Mouse (Mus musculus) T-helper 17 cell (primary cell): Measurements from ENCODE around the gene H2-T3.
"Not testable (repeated sequence)": the region's sequence is repeated elsewhere in the genome, so short reads cannot be mapped to it uniquely, and the experiment has no call there.

Experiments used
- in situ Hi-C, 2 experiments: fragments of 300-600 bp; cut with MboI, MseI; formaldehyde crosslinking; loops; 1 replicate in 1 of 2; 2 replicates in 1 of 2; pipeline ENCODE4 v1.15.1; 2025; ENCODE audit warnings: high pct_unique_total_duplicates in 2 of 2

The H2-T3 gene

GRCm38 (mm10) chr17:36179446-36179845 is 10.6 kb downstream of the H2-T3 start:
- in situ Hi-C loops, result loop anchor here (5.0 kb wide), 2 partner anchors 87 to 92 kb away; no protein-coding TSS in a partner anchor

GRCm38 (mm10) chr17:36178938-36179337 is 11.1 kb downstream of the H2-T3 start:
- in situ Hi-C loops, result loop anchor here (5.0 kb wide), 2 partner anchors 87 to 92 kb away; no protein-coding TSS in a partner anchor

DNA sequence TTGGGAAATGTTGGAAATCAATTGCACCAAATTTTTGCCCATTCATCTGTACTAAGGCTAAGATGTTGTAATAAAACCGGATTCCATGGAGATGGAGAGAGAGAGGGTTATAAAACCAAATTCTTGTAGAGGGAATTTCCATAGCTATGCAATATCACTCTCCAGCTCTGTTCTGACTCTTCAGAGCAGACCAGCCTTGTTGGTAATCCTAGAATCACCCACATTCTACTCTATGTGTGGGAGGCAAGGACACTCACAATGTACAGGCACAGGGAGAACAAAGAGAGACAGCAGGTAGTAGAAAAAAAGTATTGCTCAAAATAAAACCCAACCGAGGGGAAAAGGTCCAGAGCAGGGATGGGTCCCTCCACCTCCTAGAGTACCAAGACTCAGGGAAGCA is 14.0 kb downstream of the H2-T3 start:
- in situ Hi-C loops, result loop anchor here (5.0 kb wide), 2 partner anchors 84 to 89 kb away; no protein-coding TSS in a partner anchor

GRCm38 (mm10) chr17:36170287-36170814 is 19.7 kb downstream of the H2-T3 start:
- in situ Hi-C loops, result no loop called here

GRCm38 (mm10) chr17:36169753-36170152 is 20.3 kb downstream of the H2-T3 start:
- in situ Hi-C loops, result no loop called here

GRCm38 (mm10) chr17:36169094-36169493 is 21.0 kb downstream of the H2-T3 start:
- in situ Hi-C loops, result not testable (repeated sequence)

DNA sequence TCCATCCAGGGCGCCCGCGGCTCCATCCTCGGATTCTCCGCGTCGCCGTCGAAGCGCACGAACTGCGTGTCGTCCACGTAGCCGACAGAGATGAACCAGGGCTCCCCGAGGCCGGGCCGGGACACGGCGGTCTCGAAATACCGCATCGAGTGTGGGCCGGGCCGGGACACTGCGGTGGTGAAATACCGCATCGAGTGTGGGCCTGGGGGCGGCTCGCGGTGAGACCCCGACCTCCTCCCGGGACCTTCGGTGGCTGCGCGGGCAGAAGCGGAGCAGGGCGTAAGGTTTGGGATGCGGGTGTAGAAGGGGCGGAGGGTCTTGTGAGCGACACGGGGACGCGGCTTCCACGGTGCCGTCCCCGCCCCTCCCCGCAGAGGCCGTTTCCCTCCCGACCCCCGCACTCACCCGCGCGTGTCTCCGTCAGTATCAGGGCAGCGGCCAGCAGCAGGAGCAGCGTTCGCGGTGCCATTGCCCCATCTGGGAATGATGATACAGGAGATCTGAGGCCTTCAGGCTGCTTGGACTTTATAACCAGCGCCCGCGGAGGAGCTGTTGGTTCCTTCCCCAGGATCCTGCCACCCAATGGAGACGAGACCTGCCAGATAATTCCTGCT is 21.9 kb downstream of the H2-T3 start, which contains the start of gene Gm8909:
Gm8909 (minus strand) TSS at position 499 of the 614 bp plus-strand sequence.
- in situ Hi-C loops, result no loop called here

GRCm38 (mm10) chr17:36167306-36168038 is 22.6 kb downstream of the H2-T3 start:
- in situ Hi-C loops, result no loop called here

- in situ Hi-C loops, result not testable (repeated sequence)
Observed at GRCm38 (mm10) chr17:36166901-36167300, 23.2 kb downstream of the H2-T3 start.

- in situ Hi-C loops, result no loop called here
Observed at GRCm38 (mm10) chr17:36161129-36162051, 28.7 kb downstream of the H2-T3 start.

DNA sequence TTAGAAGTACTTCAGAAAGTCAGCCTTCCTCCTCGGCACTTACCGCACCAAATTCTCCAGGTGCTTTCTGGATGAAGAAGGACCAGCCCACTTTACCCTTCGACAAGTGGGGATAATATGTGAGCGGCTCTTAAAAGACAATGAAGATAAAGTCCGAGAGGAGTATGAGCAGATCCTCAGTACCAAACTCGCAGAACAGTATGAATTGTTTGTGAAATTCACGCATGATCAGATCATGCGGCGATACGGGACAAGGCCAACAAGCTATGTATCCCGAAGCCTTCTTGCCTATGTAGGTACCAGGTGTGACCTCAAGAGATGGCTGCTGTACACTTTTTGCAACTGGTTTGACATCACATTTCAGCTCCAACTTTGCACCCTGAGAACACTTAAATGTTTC is 31.8 kb downstream of the H2-T3 start:
- in situ Hi-C loops, result not testable (repeated sequence)

DNA sequence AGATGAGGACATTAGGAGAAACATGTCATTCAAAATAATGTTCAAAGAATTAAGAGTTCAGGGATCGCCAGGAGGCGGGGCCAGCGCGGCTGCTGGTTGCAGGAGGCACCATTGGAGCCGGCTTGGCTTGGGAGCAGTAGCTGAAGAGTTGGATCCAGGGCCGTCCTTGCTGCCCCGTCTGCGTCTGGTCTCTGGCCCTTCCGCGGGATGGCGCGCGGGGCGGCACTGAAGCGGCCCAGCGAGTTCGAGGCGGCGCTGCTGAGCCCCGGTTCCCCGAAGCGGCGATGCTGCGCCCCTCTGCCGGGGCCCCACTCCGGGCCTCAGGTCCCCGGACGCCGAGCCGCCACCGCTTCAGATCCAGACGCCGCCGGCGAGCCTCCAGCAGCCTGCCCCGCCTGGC is 32.3 kb downstream of the H2-T3 start:
- in situ Hi-C loops, result not testable (repeated sequence)

DNA sequence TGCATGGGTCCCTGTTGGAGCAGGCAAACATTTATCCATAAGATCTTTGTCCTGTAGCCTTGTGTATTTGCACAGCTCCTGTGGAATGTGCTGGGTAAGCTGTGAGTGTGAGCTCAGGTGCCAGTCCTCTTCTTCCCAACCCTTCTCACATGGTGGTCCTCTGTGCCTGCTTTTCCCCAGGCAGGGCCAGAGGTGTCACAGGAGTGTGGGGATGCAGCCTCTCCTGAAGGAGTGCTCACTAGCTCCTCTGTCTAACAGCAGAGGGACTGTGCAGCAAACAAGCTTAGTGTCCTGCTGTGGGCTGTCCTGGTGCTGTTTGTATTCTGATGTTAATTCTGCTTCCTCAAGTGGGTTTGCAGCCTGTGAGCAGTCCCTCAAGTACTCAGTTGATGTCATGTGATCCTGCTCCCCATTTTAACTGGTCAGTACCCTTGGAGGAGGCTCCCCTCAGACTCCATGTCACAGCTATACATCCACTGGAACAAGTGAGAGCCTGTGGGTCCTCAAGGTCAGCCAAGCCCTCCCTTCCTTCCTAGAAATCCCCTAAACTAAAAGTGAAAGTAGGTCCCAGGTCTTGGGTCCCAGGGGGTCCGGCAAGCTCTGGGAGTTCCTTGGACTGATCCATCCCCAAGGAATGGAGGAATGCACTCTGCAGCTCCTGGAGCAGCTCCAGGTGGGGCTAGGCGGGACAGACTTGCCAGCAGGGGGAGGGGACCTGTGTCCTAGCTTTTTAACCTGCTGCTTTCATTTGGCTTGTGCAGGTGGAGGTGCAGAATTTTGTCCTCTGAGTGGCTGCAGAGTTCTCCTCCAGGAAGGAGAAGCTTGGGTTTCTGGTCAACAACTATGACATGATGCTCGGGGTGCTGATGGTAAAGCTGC is 35.6 kb downstream of the H2-T3 start:
- in situ Hi-C loops, result no loop called here

- in situ Hi-C loops, result not testable (repeated sequence)
Observed at GRCm38 (mm10) chr17:36151200-36151599, 38.9 kb downstream of the H2-T3 start.

DNA sequence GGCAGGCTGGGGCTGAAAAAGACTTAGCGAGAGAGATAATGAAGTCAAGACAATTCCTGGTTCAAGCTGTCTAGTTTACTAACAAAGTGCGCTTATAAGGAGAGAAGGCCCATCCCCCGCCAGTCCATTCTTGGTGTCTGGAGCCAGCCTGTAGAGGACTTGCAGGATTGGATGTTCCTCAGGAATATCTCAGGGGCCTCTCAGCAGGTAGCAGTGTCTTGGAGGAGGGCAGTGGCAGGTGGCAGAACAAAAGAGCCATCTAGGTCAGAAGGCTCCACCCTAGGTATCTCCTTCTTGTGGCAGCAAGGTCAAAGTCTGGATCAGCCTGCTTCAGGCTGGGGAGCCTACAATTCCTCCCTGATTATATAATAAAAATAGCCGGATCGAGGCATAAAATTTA is 41.6 kb downstream of the H2-T3 start:
- in situ Hi-C loops, result not testable (repeated sequence)

GRCm38 (mm10) chr17:36146937-36147336 is 43.1 kb downstream of the H2-T3 start:
- in situ Hi-C loops, result not testable (repeated sequence)

DNA sequence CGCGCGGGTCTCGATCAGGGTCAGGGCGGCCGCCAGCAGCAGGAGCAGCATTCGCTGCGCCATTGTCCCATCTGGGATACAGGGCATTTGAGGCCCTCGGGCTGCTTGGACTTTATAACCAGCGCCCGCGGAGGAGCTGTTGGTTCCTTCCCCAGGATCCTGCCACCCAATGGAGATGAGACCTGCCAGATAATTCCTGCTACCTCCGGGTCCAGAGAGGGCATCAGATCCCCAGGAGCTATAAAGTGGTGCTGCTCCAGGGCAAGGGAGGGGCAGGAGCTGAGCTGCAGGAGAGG is 44.3 kb downstream of the H2-T3 start:
- in situ Hi-C loops, result not testable (repeated sequence)

DNA sequence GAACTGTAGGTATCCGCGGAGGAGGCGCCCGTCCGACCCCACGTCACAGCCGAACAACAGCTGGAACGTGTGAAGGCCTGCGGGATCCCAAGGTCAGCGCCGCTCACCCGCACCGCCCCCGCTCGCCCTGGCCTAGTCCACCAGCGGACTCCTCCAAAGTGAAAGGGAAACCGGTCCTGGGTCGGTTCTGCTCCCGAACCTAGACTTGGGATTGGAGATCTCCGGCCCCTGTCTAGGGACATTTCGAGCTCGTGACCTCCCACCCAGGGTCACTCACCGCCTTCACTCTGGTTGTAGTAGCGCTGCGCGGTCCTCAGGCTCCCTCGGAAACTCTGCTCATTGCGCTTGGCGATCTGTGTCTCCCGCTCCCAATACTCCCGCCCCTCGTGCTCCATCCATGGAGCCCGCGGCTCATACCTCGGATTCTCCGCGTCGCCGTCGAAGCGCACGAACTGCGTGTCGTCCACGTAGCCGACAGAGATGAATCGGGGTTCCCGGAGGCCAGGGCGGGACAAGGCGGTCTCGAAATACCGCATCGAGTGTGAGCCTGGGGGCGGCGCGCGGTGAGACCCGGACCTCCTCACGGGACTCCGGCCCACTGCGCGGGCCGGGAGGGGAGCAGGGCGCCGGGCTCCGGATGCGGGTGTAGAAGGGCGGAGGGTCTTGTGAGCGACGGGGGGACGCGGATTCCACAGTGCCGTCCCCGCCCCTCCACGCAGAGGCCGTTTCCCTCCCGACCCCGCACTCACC is 44.8 kb downstream of the H2-T3 start:
- in situ Hi-C loops, result no loop called here

- in situ Hi-C loops, result not testable (repeated sequence)
Observed at GRCm38 (mm10) chr17:36136299-36136848, 53.7 kb downstream of the H2-T3 start.
